Mouse (Mus musculus) cerebellum, adult 2 months (tissue): ENCODE data around the gene Elovl5. TPM values are rescaled to one million over a fixed set of nuclear protein-coding genes. Genes with fewer than 3 reads are reported as not detected.

Source experiments
- DNase-seq, 2 experiments: peaks; one replicate each; pipeline ENCODE4 v3.0.0; 2021
- H3K27ac ChIP-seq: fragments of 200-500 bp; 2 replicates; pipeline ENCODE4 v1.5.1; 2012; ENCODE audit warnings: low read length, control low read depth, inconsistent platforms; ENCODE audit not compliant: insufficient read depth
- H3K27me3 ChIP-seq: fragments of 200-500 bp; 2 replicates; pipeline ENCODE4 v1.6.1; 2012; ENCODE audit warnings: inconsistent platforms, mild to moderate bottlenecking, low read length, moderate library complexity; ENCODE audit not compliant: control insufficient read depth, insufficient read depth
- H3K4me1 ChIP-seq: fragments of 200-500 bp; 2 replicates; pipeline ENCODE4 v1.6.1; 2011; ENCODE audit warnings: low read length; ENCODE audit not compliant: control insufficient read depth, insufficient read depth
- H3K4me3 ChIP-seq: fragments of 200-500 bp; replicated peaks from 2 replicates; pipeline ENCODE3; 2011; ENCODE audit warnings: mild to moderate bottlenecking, low read depth, low read length, control low read depth; ENCODE audit not compliant: insufficient read depth
- CTCF ChIP-seq: fragments of 200-500 bp; IDR thresholded peaks from 2 replicates; pipeline ENCODE4 v1.5.1; 2011; ENCODE audit warnings: low read depth, mild to moderate bottlenecking, control low read depth, low read length, moderate library complexity, borderline replicate concordance; ENCODE audit not compliant: insufficient read depth
- POLR2A ChIP-seq: fragments of 200-500 bp; IDR thresholded peaks from 2 replicates; pipeline ENCODE4 v1.6.1; 2011; ENCODE audit warnings: low read length, control low read depth, borderline replicate concordance; ENCODE audit not compliant: insufficient read depth
- WGBS: fragments of 180-500 bp; shearing (Covaris S2); methylation state at CpG from one replicate; pipeline ENCODE4 v1.1.7; 2018; 5-methylcytosine and 5-hydroxymethylcytosine counted together
- polyA plus RNA-seq: library from polyadenylated mRNA; depleted of rRNA; stranded (reverse); fragments of >200 nt; gene quantifications from 2 replicates; pipeline ENCODE4 v1.2.3, GENCODE M21; 2012; rRNA removed

Gene Elovl5
- polyA plus RNA-seq, 1 experiment, result 109 TPM

DNA sequence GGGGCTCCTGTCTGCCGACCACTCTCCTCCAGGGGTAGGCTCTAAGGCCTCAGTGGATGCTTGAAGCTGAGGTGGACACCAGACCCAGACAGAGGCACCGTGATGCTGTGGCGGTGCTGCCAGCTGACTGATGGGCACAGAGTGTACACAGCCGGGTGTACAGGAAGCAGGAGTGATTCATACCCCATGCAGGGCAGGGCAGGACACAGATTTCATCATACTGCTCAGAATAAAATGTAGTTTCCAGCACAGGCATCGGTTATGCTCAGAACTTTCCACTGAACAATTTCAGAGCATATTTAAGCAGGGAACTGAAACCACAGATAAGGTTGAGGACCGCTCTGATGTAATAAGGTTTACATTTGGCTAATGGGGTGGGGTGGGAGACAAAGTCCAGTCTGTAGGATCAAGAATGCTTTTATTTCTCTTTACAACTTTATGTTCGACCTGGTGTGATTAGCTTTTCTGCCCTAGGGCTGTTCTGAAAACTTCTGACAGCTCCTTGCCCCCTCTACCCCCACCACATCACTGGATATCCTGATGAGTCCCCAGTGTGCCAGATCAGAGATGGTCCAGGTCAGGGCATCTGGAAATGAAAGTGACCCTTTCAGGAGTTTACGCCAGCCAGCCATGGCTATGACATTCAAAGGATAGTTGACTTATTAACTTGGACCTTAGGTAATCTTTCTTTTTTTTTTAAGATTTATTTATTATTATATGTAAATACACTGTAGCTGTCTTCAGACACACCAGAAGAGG, 105.2 kb downstream of the Elovl5 start:
- Histone ChIP-seq H3K4me3 (no peak overlapping the region), H3K4me1 (0 out of 2 replicates have a peak, but pooled peaks cover 4% of the 10 kb centered on the region), H3K27ac (no peak overlapping the region), H3K27me3 (no peaks in the 10 kb centered on the region)
- WGBS, result 50% methylated on average over 8 of the region's 8 CpGs
- DNase-seq, result peak; percentile 40 to 61
- TF ChIP-seq CTCF, result no peak
- no peak for TF ChIP-seq POLR2A

DNA sequence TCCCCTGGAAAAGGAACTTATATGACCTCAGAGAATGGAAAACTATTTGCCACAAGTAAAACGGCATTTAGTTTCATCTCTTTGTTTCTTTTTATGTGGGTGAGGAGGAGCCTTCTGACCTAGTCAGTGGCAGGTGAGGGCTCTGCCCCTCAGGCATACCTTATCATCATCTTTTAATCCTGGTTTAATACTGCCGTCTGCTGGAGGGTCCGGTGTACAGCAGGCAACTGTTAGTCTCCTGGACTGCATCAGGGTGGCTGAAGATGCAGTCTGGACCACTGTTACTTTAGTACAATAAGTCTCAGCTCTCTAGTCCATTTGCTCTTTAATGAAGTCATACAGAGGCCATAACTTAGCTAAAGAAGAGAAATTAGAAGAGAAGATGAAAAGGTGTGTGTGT, 107.7 kb downstream of the Elovl5 start:
- peak; percentile 34 to 60 for DNase-seq
- TF ChIP-seq POLR2A (no peak), CTCF (peak; percentile 81)
- 0 out of 2 replicates have a peak, but pooled peaks cover 4% of the 10 kb centered on the region for H3K4me1 ChIP-seq
- WGBS, result 17% methylated on average over 3 of the region's 3 CpGs
- no peak overlapping the region for H3K27ac ChIP-seq
- no peak overlapping the region for H3K4me3 ChIP-seq
- H3K27me3 ChIP-seq, result no peaks in the 10 kb centered on the region

DNA sequence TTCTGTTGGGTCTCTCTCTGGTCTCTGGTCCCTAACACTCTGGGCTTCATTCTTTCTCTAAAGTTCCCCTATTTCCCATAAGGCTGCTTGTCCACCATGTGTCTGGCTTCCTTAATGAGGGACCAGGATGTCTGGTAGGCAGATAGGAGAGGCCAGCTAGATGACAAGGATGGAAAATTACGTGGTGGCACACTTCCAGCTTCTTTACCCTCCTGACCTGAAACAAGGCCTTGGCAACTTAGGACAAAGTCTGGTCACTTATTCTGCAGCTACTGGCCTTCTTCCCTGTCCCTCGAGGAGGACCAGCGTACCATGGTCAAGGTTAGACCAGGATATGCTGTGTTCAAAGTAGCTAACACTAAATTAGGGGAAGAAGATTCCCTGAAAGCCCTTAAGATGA, 109.9 kb downstream of the Elovl5 start:
- DNase-seq, result no peak
- Histone ChIP-seq H3K27me3 (no peaks in the 10 kb centered on the region), H3K4me1 (0 out of 2 replicates have a peak, but pooled peaks cover 2% of the 10 kb centered on the region), H3K27ac (no peak overlapping the region), H3K4me3 (no peak overlapping the region)
- WGBS, result 68% methylated on average over 3 of the region's 3 CpGs
- no peak for TF ChIP-seq POLR2A
- TF ChIP-seq CTCF, result no peak

DNA sequence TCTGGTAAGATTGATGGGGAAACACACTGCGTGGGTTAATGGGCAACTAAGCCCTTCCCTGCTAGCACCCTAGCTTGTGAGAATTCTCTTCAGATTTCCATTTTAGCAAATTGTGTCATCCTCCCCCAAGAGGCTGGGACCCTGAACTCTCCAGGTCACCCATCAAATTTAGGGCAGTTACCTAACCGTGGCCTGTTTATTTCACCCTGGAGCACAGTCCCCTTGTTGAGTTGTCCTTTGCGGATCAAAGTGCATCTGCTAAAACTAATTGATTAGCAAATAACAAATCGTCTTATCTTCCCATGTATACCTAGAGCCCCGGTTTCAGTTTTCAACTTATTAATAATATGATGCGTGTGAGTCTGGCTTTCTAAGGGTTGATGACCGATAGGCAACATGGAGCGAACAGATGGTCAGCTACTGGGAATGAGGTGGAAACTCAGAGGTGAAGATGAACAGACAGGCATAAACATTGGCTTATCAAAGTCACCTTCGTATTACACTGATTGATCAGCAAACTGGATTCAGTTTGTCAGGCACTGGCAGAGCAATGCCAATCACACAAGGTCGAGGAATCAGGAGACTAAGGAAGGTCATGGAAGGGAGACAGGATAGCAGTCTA, 113.8 kb downstream of the Elovl5 start:
- Histone ChIP-seq H3K27me3 (no peaks in the 10 kb centered on the region), H3K4me3 (no peak overlapping the region), H3K4me1 (no peaks in the 10 kb centered on the region), H3K27ac (no peak overlapping the region)
- no peak for TF ChIP-seq CTCF
- no peak for TF ChIP-seq POLR2A
- 86% methylated on average over 10 of the region's 10 CpGs for WGBS
- DNase-seq, result no peak

DNA sequence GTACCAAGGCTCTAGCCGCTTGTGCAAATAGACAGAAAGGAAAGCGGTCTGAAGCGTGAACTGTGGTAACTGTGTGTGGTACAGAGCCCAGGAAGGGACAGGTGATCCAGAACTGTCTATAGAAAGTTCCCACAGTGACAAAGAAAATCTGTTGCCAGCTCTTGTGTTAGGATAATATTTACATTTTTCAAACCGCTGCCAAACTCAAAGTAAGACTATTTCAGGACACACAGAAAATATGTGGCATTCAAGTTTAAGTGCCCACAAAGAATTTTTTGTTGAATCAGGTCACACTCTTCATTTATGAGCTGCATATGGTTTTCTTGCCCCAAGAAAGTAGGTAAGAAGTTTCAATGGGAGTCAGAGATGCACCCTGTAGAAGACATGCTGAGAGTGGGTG, 115.8 kb downstream of the Elovl5 start:
- no peaks in the 10 kb centered on the region for H3K27me3 ChIP-seq
- no peak for TF ChIP-seq POLR2A
- no peak for TF ChIP-seq CTCF
- H3K4me1 ChIP-seq, result no peaks in the 10 kb centered on the region
- H3K27ac ChIP-seq, result no peak overlapping the region
- DNase-seq, result no peak
- H3K4me3 ChIP-seq, result no peak overlapping the region
- WGBS, result 94% methylated on average over 4 of the region's 4 CpGs

Other genes starting within 250 kb of the Elovl5 start
- gene Gclc, start 162.8 kb upstream of the Elovl5 start, polyA plus RNA-seq, result 40.7 and 42.7 TPM in 2 replicates
- gene Gcm1, start 134.6 kb downstream of the Elovl5 start, polyA plus RNA-seq, result not detected in 2 replicates
- gene Fbxo9, start 191.7 kb downstream of the Elovl5 start, polyA plus RNA-seq, result 207 and 224 TPM in 2 replicates
- 15.1 and 16.9 TPM in 2 replicates for gene Ick, start 191.8 kb downstream of the Elovl5 start, polyA plus RNA-seq